Mouse (Mus musculus): ENCODE results near the gene Klk1b5. TPM values are rescaled to one million over a fixed set of nuclear protein-coding genes. Genes with fewer than 3 reads are reported as not detected.
A peak's percentile ranks its signal among the peaks of the same experiment; 100 is the strongest.
"Not testable (repeated sequence)": the region's sequence is repeated elsewhere in the genome, so short reads cannot be mapped to it uniquely, and the experiment has no call there.

Gene Klk1b5
- total RNA-seq (2021), result not detected

- intact Hi-C loops (cut with DNase I), result no loop called here
- no peak for DNase-seq (ENCODE audit: low spot score in 2 of 2)
Observed at GRCm38 (mm10) chr7:44215645-44216044, at the start of gene Klk1b5. Klk1b5 (plus strand) TSS chr7:44215945.

GRCm38 (mm10) chr7:44179299-44180045, 36.3 kb upstream of the Klk1b5 start:
- intact Hi-C loops (cut with DNase I), result no loop called here
- DNase-seq (ENCODE audit: low spot score in 2 of 2), result no peak

- intact Hi-C loops (cut with DNase I); DNase-seq (ENCODE audit: low spot score in 2 of 2): not testable (repeated sequence)
Observed at GRCm38 (mm10) chr7:44186516-44186915, 29.2 kb upstream of the Klk1b5 start.

- DNase-seq (ENCODE audit: low spot score in 2 of 2); intact Hi-C loops (cut with DNase I): not testable (repeated sequence)
Observed at GRCm38 (mm10) chr7:44187936-44188335, 27.8 kb upstream of the Klk1b5 start, which contains the start of gene Klk1b24. Klk1b24 (plus strand) TSS chr7:44188236.

GRCm38 (mm10) chr7:44193466-44193865, 22.3 kb upstream of the Klk1b5 start:
- intact Hi-C loops (cut with DNase I); DNase-seq (ENCODE audit: low spot score in 2 of 2): not testable (repeated sequence)

- DNase-seq (ENCODE audit: low spot score in 2 of 2), result no peak
- intact Hi-C loops (cut with DNase I), result no loop called here
Observed at GRCm38 (mm10) chr7:44197891-44198290, 17.9 kb upstream of the Klk1b5 start, which contains the start of gene Klk1b3. Klk1b3 (plus strand) TSS chr7:44198191.

- DNase-seq (ENCODE audit: low spot score in 2 of 2); intact Hi-C loops (cut with DNase I): not testable (repeated sequence)
Observed at GRCm38 (mm10) chr7:44207135-44207534, 8.6 kb upstream of the Klk1b5 start, which contains the start of gene Klk1b4. Klk1b4 (plus strand) TSS chr7:44207435.

GRCm38 (mm10) chr7:44208307-44208706, 7.4 kb upstream of the Klk1b5 start:
- DNase-seq (ENCODE audit: low spot score in 2 of 2), result no peak
- intact Hi-C loops (cut with DNase I), result no loop called here

- DNase-seq (ENCODE audit: low spot score in 2 of 2); intact Hi-C loops (cut with DNase I): not testable (repeated sequence)
Observed at GRCm38 (mm10) chr7:44221601-44222000, 5.9 kb downstream of the Klk1b5 start.

- DNase-seq (ENCODE audit: low spot score in 2 of 2); intact Hi-C loops (cut with DNase I): not testable (repeated sequence)
Observed at GRCm38 (mm10) chr7:44222335-44222734, 6.6 kb downstream of the Klk1b5 start.

GRCm38 (mm10) chr7:44225076-44225475, 9.3 kb downstream of the Klk1b5 start, which contains the start of gene Klk1:
Klk1 (plus strand) TSS chr7:44225360.
- DNase-seq (ENCODE audit: low spot score in 2 of 2), result no peak

GRCm38 (mm10) chr7:44235909-44236308, 20.2 kb downstream of the Klk1b5 start, which contains the start of gene Gm36864:
Gm36864 (plus strand) TSS chr7:44236177.
- no peak for DNase-seq (ENCODE audit: low spot score in 2 of 2)
- intact Hi-C loops (cut with DNase I), result no loop called here

More at GRCm38 (mm10) chr7:44225076-44225475, 9.3 kb downstream of the Klk1b5 start, which contains the start of gene Klk1:
- intact Hi-C loops (cut with DNase I), result no loop called here

- intact Hi-C loops (cut with DNase I), result loop anchor here (10.0 kb wide), 1 partner anchor 565 kb away; the partner anchor contains the start of gene Ctu1
Observed at GRCm38 (mm10) chr7:44239913-44240312, 24.2 kb downstream of the Klk1b5 start.

GRCm38 (mm10) chr7:44240712-44241111, 25.0 kb downstream of the Klk1b5 start:
- intact Hi-C loops (cut with DNase I), result loop anchor here (10.0 kb wide), 1 partner anchor 566 kb away; the partner anchor contains the start of gene Ctu1

More at GRCm38 (mm10) chr7:44239913-44240312, 24.2 kb downstream of the Klk1b5 start:
- DNase-seq (ENCODE audit: low spot score in 2 of 2), result no peak

GRCm38 (mm10) chr7:44241163-44241562, 25.4 kb downstream of the Klk1b5 start:
- intact Hi-C loops (cut with DNase I), result loop anchor here (10.0 kb wide), 1 partner anchor 566 kb away; the partner anchor contains the start of gene Ctu1
- DNase-seq (ENCODE audit: low spot score in 2 of 2), result no peak

More at GRCm38 (mm10) chr7:44240712-44241111, 25.0 kb downstream of the Klk1b5 start:
- DNase-seq (ENCODE audit: low spot score in 2 of 2), result no peak

- DNase-seq (ENCODE audit: low spot score in 2 of 2), result no peak
- intact Hi-C loops (cut with DNase I), result loop anchor here (10.0 kb wide), 1 partner anchor 569 kb away; the partner anchor contains the start of gene Ctu1
Observed at GRCm38 (mm10) chr7:44244080-44244479, 28.3 kb downstream of the Klk1b5 start.

- intact Hi-C loops (cut with DNase I), result loop anchor here (10.0 kb wide), 1 partner anchor 572 kb away; the partner anchor contains the start of gene Ctu1
- DNase-seq (ENCODE audit: low spot score in 2 of 2), result peak; percentile 93
Observed at GRCm38 (mm10) chr7:44246055-44246983, 30.6 kb downstream of the Klk1b5 start, which contains the start of the genes 1700028J19Rik and 2410002F23Rik. 1700028J19Rik (minus strand) TSS chr7:44246695. 2410002F23Rik (plus strand) TSS chr7:44246722.

- DNase-seq (ENCODE audit: low spot score in 2 of 2), result peak; percentile 32 to 56
- intact Hi-C loops (cut with DNase I), result loop anchor here (10.0 kb wide), 1 partner anchor 572 kb away; the partner anchor contains the start of gene Ctu1
Observed at GRCm38 (mm10) chr7:44246984-44247470, 31.3 kb downstream of the Klk1b5 start.

GRCm38 (mm10) chr7:44247971-44248370, 32.2 kb downstream of the Klk1b5 start:
- DNase-seq (ENCODE audit: low spot score in 2 of 2), result no peak
- intact Hi-C loops (cut with DNase I), result loop anchor here (10.0 kb wide), 1 partner anchor 573 kb away; the partner anchor contains the start of gene Ctu1

Data from left cerebral cortex, postnatal 25 days (tissue).